Mouse (Mus musculus): ENCODE measurements around the gene Rnf144b. TPM values are rescaled to one million over a fixed set of nuclear protein-coding genes. Genes with fewer than 3 reads are reported as not detected.

Gene Rnf144b
- polyA plus RNA-seq, 1 experiment from 2014 or later: 1.3 TPM

GRCm38 (mm10) chr13:47226521-47226920 is 104.1 kb downstream of the Rnf144b start:
- Histone ChIP-seq H3K27ac (ENCODE audit: low read depth, low read length) (no peak overlapping the region), H3K9me3 (ENCODE audit: control insufficient read depth, low read length) (no peaks in the 10 kb centered on the region), H3K27me3 (ENCODE audit: control insufficient read depth, insufficient read depth, low read length) (no peaks in the 10 kb centered on the region), H3K36me3 (ENCODE audit: control insufficient read depth, insufficient read depth, low read length) (no peaks in the 10 kb centered on the region), H3K4me3 (ENCODE audit: low read depth, low read length) (no peak overlapping the region), H3K4me2 (ENCODE audit: low read depth, low read length) (no peak overlapping the region), H3K4me1 (ENCODE audit: control insufficient read depth, insufficient read depth, low read length) (no peaks in the 10 kb centered on the region), H3K9ac (replicated peaks; ENCODE audit: low read depth, low read length) (no peak overlapping the region)
- 83% methylated on average over 5 of the region's 5 CpGs for WGBS
- no peak for ATAC-seq (ENCODE audit: low read depth)

GRCm38 (mm10) chr13:47228201-47228600 is 105.7 kb downstream of the Rnf144b start:
- Histone ChIP-seq H3K27me3 (ENCODE audit: control insufficient read depth, insufficient read depth, low read length) (no peaks in the 10 kb centered on the region), H3K36me3 (ENCODE audit: control insufficient read depth, insufficient read depth, low read length) (no peaks in the 10 kb centered on the region), H3K9me3 (ENCODE audit: control insufficient read depth, low read length) (no peaks in the 10 kb centered on the region), H3K4me1 (ENCODE audit: control insufficient read depth, insufficient read depth, low read length) (no peaks in the 10 kb centered on the region), H3K9ac (replicated peaks; ENCODE audit: low read depth, low read length) (no peak overlapping the region), H3K4me3 (ENCODE audit: low read depth, low read length) (no peak overlapping the region), H3K27ac (ENCODE audit: low read depth, low read length) (no peak overlapping the region), H3K4me2 (ENCODE audit: low read depth, low read length) (no peak overlapping the region)
- no peak for ATAC-seq (ENCODE audit: low read depth)
- WGBS: 95% methylated on average over 8 of the region's 8 CpGs

- Histone ChIP-seq H3K4me2 (ENCODE audit: low read depth, low read length) (no peak overlapping the region), H3K4me1 (ENCODE audit: control insufficient read depth, insufficient read depth, low read length) (no peaks in the 10 kb centered on the region), H3K9me3 (ENCODE audit: control insufficient read depth, low read length) (no peaks in the 10 kb centered on the region), H3K36me3 (ENCODE audit: control insufficient read depth, insufficient read depth, low read length) (no peaks in the 10 kb centered on the region), H3K27ac (ENCODE audit: low read depth, low read length) (no peak overlapping the region), H3K4me3 (ENCODE audit: low read depth, low read length) (no peak overlapping the region), H3K9ac (replicated peaks; ENCODE audit: low read depth, low read length) (no peak overlapping the region), H3K27me3 (ENCODE audit: control insufficient read depth, insufficient read depth, low read length) (no peaks in the 10 kb centered on the region)
- 94% methylated on average over 12 of the region's 12 CpGs for WGBS
- ATAC-seq (ENCODE audit: low read depth): no peak
Measured at GRCm38 (mm10) chr13:47228626-47229190, 106.3 kb downstream of the Rnf144b start.

- Histone ChIP-seq H3K4me2 (ENCODE audit: low read depth, low read length) (no peak overlapping the region), H3K9ac (replicated peaks; ENCODE audit: low read depth, low read length) (no peak overlapping the region), H3K36me3 (ENCODE audit: control insufficient read depth, insufficient read depth, low read length) (no peaks in the 10 kb centered on the region), H3K9me3 (ENCODE audit: control insufficient read depth, low read length) (no peaks in the 10 kb centered on the region), H3K4me3 (ENCODE audit: low read depth, low read length) (no peak overlapping the region), H3K4me1 (ENCODE audit: control insufficient read depth, insufficient read depth, low read length) (no peaks in the 10 kb centered on the region), H3K27ac (ENCODE audit: low read depth, low read length) (no peak overlapping the region), H3K27me3 (ENCODE audit: control insufficient read depth, insufficient read depth, low read length) (no peaks in the 10 kb centered on the region)
- WGBS: 81% methylated on average over 6 of the region's 6 CpGs
- no peak for ATAC-seq (ENCODE audit: low read depth)
Measured at GRCm38 (mm10) chr13:47232163-47232562, 109.7 kb downstream of the Rnf144b start.

GRCm38 (mm10) chr13:47237376-47237775 is 114.9 kb downstream of the Rnf144b start:
- no peaks in the 10 kb centered on the region for H3K27me3 ChIP-seq (ENCODE audit: control insufficient read depth, insufficient read depth, low read length)
- H3K9me3 ChIP-seq (ENCODE audit: control insufficient read depth, low read length): no peaks in the 10 kb centered on the region
- H3K4me1 ChIP-seq (ENCODE audit: control insufficient read depth, insufficient read depth, low read length): no peaks in the 10 kb centered on the region
- H3K36me3 ChIP-seq (ENCODE audit: control insufficient read depth, insufficient read depth, low read length): no peaks in the 10 kb centered on the region
- ATAC-seq (ENCODE audit: low read depth): no peak
- H3K4me3 ChIP-seq (ENCODE audit: low read depth, low read length): no peak overlapping the region
- 91% methylated on average over 8 of the region's 8 CpGs for WGBS
- H3K27ac ChIP-seq (ENCODE audit: low read depth, low read length): no peak overlapping the region
- H3K9ac ChIP-seq (replicated peaks; ENCODE audit: low read depth, low read length): no peak overlapping the region
- H3K4me2 ChIP-seq (ENCODE audit: low read depth, low read length): no peak overlapping the region

- H3K9me3 ChIP-seq (ENCODE audit: control insufficient read depth, low read length): no peaks in the 10 kb centered on the region
- no peaks in the 10 kb centered on the region for H3K27me3 ChIP-seq (ENCODE audit: control insufficient read depth, insufficient read depth, low read length)
- no peak overlapping the region for H3K27ac ChIP-seq (ENCODE audit: low read depth, low read length)
- H3K4me3 ChIP-seq (ENCODE audit: low read depth, low read length): no peak overlapping the region
- H3K4me1 ChIP-seq (ENCODE audit: control insufficient read depth, insufficient read depth, low read length): no peaks in the 10 kb centered on the region
- H3K4me2 ChIP-seq (ENCODE audit: low read depth, low read length): no peak overlapping the region
- ATAC-seq (ENCODE audit: low read depth): no peak
- no peak overlapping the region for H3K9ac ChIP-seq (replicated peaks; ENCODE audit: low read depth, low read length)
- whole genome bisulfite sequencing: 77% methylated on average over 17 of the region's 17 CpGs
- no peaks in the 10 kb centered on the region for H3K36me3 ChIP-seq (ENCODE audit: control insufficient read depth, insufficient read depth, low read length)
Measured at GRCm38 (mm10) chr13:47238131-47238530, 115.7 kb downstream of the Rnf144b start.

- Histone ChIP-seq H3K27ac (ENCODE audit: low read depth, low read length) (no peak overlapping the region), H3K9me3 (ENCODE audit: control insufficient read depth, low read length) (no peaks in the 10 kb centered on the region), H3K36me3 (ENCODE audit: control insufficient read depth, insufficient read depth, low read length) (no peaks in the 10 kb centered on the region), H3K9ac (replicated peaks; ENCODE audit: low read depth, low read length) (no peak overlapping the region), H3K4me2 (ENCODE audit: low read depth, low read length) (no peak overlapping the region), H3K27me3 (ENCODE audit: control insufficient read depth, insufficient read depth, low read length) (no peaks in the 10 kb centered on the region), H3K4me3 (ENCODE audit: low read depth, low read length) (no peak overlapping the region), H3K4me1 (ENCODE audit: control insufficient read depth, insufficient read depth, low read length) (no peaks in the 10 kb centered on the region)
- 94% methylated on average over 6 of the region's 6 CpGs for WGBS
- no peak for ATAC-seq (ENCODE audit: low read depth)
Measured at GRCm38 (mm10) chr13:47243569-47243968, 121.1 kb downstream of the Rnf144b start.

GRCm38 (mm10) chr13:47244771-47245170 is 122.3 kb downstream of the Rnf144b start:
- WGBS: 66% methylated on average over 11 of the region's 11 CpGs
- no peak overlapping the region for H3K4me3 ChIP-seq (ENCODE audit: low read depth, low read length)
- ATAC-seq (ENCODE audit: low read depth): 0 out of 2 replicates have a peak, but pooled peaks have one; percentile 41
- H3K27me3 ChIP-seq (ENCODE audit: control insufficient read depth, insufficient read depth, low read length): no peaks in the 10 kb centered on the region
- H3K9ac ChIP-seq (replicated peaks; ENCODE audit: low read depth, low read length): no peak overlapping the region
- H3K4me2 ChIP-seq (ENCODE audit: low read depth, low read length): no peak overlapping the region
- H3K9me3 ChIP-seq (ENCODE audit: control insufficient read depth, low read length): no peaks in the 10 kb centered on the region
- no peaks in the 10 kb centered on the region for H3K4me1 ChIP-seq (ENCODE audit: control insufficient read depth, insufficient read depth, low read length)
- no peaks in the 10 kb centered on the region for H3K36me3 ChIP-seq (ENCODE audit: control insufficient read depth, insufficient read depth, low read length)
- H3K27ac ChIP-seq (ENCODE audit: low read depth, low read length): 0 out of 2 replicates have a peak overlapping the region, but pooled peaks have one; percentile 34

- no peak for ATAC-seq (ENCODE audit: low read depth)
- Histone ChIP-seq H3K36me3 (ENCODE audit: control insufficient read depth, insufficient read depth, low read length) (no peaks in the 10 kb centered on the region), H3K9me3 (ENCODE audit: control insufficient read depth, low read length) (no peaks in the 10 kb centered on the region), H3K27ac (ENCODE audit: low read depth, low read length) (no peak overlapping the region), H3K4me3 (ENCODE audit: low read depth, low read length) (no peak overlapping the region), H3K4me1 (ENCODE audit: control insufficient read depth, insufficient read depth, low read length) (no peaks in the 10 kb centered on the region), H3K9ac (replicated peaks; ENCODE audit: low read depth, low read length) (no peak overlapping the region), H3K4me2 (ENCODE audit: low read depth, low read length) (no peak overlapping the region), H3K27me3 (ENCODE audit: control insufficient read depth, insufficient read depth, low read length) (no peaks in the 10 kb centered on the region)
- WGBS: 73% methylated on average over 10 of the region's 10 CpGs
Measured at GRCm38 (mm10) chr13:47246459-47246858, 124.0 kb downstream of the Rnf144b start.
